Mouse (Mus musculus): ENCODE data around the gene Ets2. TPM values are rescaled to one million over a fixed set of nuclear protein-coding genes. Genes with fewer than 3 reads are reported as not detected.

The Ets2 gene
- polyA plus RNA-seq, 1 experiment from 2014 or later = 56.5 TPM

- WGBS = 55% methylated on average over 19 of the region's 19 CpGs
- ATAC-seq (replicated peaks; ENCODE audit: insufficient number of reproducible peaks, insufficient read depth, low FRiP score, low read depth) = no peak
Observed at GRCm38 (mm10) chr16:95668151-95668993, 33.5 kb upstream of the Ets2 start.

GRCm38 (mm10) chr16:95674452-95674921 is 27.4 kb upstream of the Ets2 start:
- WGBS = 50% methylated on average over 5 of the region's 5 CpGs
- no peak overlapping the region for H3K27ac ChIP-seq

More at GRCm38 (mm10) chr16:95668151-95668993, 33.5 kb upstream of the Ets2 start:
- no peaks in the 10 kb centered on the region for H3K9me3 ChIP-seq (replicated peaks)
- no peak overlapping the region for H3K27ac ChIP-seq
- H3K36me3 ChIP-seq = no peaks in the 10 kb centered on the region
- no peak overlapping the region for H3K9ac ChIP-seq
- H3K4me1 ChIP-seq (replicated peaks) = peaks cover 6% of the 10 kb centered on the region; the same call in 1 of the 2 replicates
- no peaks in the 10 kb centered on the region for H3K27me3 ChIP-seq
- H3K4me3 ChIP-seq = no peak overlapping the region
- no peak overlapping the region for H3K4me2 ChIP-seq

GRCm38 (mm10) chr16:95675212-95675611 is 26.7 kb upstream of the Ets2 start:
- ATAC-seq (replicated peaks; ENCODE audit: insufficient number of reproducible peaks, insufficient read depth, low FRiP score, low read depth) = no peak
- no peak overlapping the region for H3K9ac ChIP-seq
- H3K9me3 ChIP-seq (replicated peaks) = no peaks in the 10 kb centered on the region
- no peak overlapping the region for H3K4me2 ChIP-seq
- WGBS = 58% methylated on average over 11 of the region's 11 CpGs
- H3K27ac ChIP-seq = no peak overlapping the region
- H3K4me3 ChIP-seq = no peak overlapping the region
- peaks cover 10% of the 10 kb centered on the region for H3K4me1 ChIP-seq (replicated peaks)
- no peaks in the 10 kb centered on the region for H3K27me3 ChIP-seq
- H3K36me3 ChIP-seq = no peaks in the 10 kb centered on the region

More at GRCm38 (mm10) chr16:95674452-95674921, 27.4 kb upstream of the Ets2 start:
- H3K4me2 ChIP-seq = peak overlapping the region; percentile 41
- peaks cover 10% of the 10 kb centered on the region for H3K4me1 ChIP-seq (replicated peaks)
- no peak overlapping the region for H3K9ac ChIP-seq
- peak overlapping the region; percentile 15; the same call in 1 of the 2 replicates for H3K4me3 ChIP-seq
- ATAC-seq (replicated peaks; ENCODE audit: insufficient number of reproducible peaks, insufficient read depth, low FRiP score, low read depth) = no peak
- H3K27me3 ChIP-seq = no peaks in the 10 kb centered on the region
- no peaks in the 10 kb centered on the region for H3K36me3 ChIP-seq
- H3K9me3 ChIP-seq (replicated peaks) = no peaks in the 10 kb centered on the region

- H3K9me3 ChIP-seq (replicated peaks) = no peaks in the 10 kb centered on the region
- H3K4me3 ChIP-seq = no peak overlapping the region
- peaks cover 10% of the 10 kb centered on the region for H3K4me1 ChIP-seq (replicated peaks)
- no peaks in the 10 kb centered on the region for H3K27me3 ChIP-seq
- H3K27ac ChIP-seq = no peak overlapping the region
- no peak overlapping the region for H3K4me2 ChIP-seq
- no peak overlapping the region for H3K9ac ChIP-seq
- no peak for ATAC-seq (replicated peaks; ENCODE audit: insufficient number of reproducible peaks, insufficient read depth, low FRiP score, low read depth)
- WGBS = 89% methylated on average over 3 of the region's 3 CpGs
- no peaks in the 10 kb centered on the region for H3K36me3 ChIP-seq
Observed at GRCm38 (mm10) chr16:95676668-95677067, 25.2 kb upstream of the Ets2 start.

GRCm38 (mm10) chr16:95682431-95682892 is 19.4 kb upstream of the Ets2 start:
- no peaks in the 10 kb centered on the region for H3K4me1 ChIP-seq (replicated peaks)
- no peaks in the 10 kb centered on the region for H3K36me3 ChIP-seq
- WGBS = 80% methylated on average over 6 of the region's 6 CpGs
- H3K9ac ChIP-seq = no peak overlapping the region
- H3K4me2 ChIP-seq = no peak overlapping the region
- no peaks in the 10 kb centered on the region for H3K27me3 ChIP-seq
- no peaks in the 10 kb centered on the region for H3K9me3 ChIP-seq (replicated peaks)
- no peak overlapping the region for H3K27ac ChIP-seq
- ATAC-seq (replicated peaks; ENCODE audit: insufficient number of reproducible peaks, insufficient read depth, low FRiP score, low read depth) = no peak
- no peak overlapping the region for H3K4me3 ChIP-seq

GRCm38 (mm10) chr16:95685807-95686206 is 16.1 kb upstream of the Ets2 start:
- Histone ChIP-seq H3K4me1 (replicated peaks) (no peaks in the 10 kb centered on the region), H3K36me3 (no peaks in the 10 kb centered on the region), H3K27me3 (no peaks in the 10 kb centered on the region), H3K27ac (no peak overlapping the region), H3K9me3 (replicated peaks) (no peaks in the 10 kb centered on the region), H3K4me3 (no peak overlapping the region), H3K4me2 (no peak overlapping the region), H3K9ac (no peak overlapping the region)
- WGBS = 33% methylated on average over 2 of the region's 2 CpGs
- ATAC-seq (replicated peaks; ENCODE audit: insufficient number of reproducible peaks, insufficient read depth, low FRiP score, low read depth) = no peak

GRCm38 (mm10) chr16:95686246-95686645 is 15.6 kb upstream of the Ets2 start:
- Histone ChIP-seq H3K9me3 (replicated peaks) (no peaks in the 10 kb centered on the region), H3K4me2 (no peak overlapping the region), H3K9ac (no peak overlapping the region), H3K27me3 (no peaks in the 10 kb centered on the region), H3K4me1 (replicated peaks) (no peaks in the 10 kb centered on the region), H3K36me3 (no peaks in the 10 kb centered on the region), H3K4me3 (no peak overlapping the region), H3K27ac (no peak overlapping the region)
- 80% methylated on average over 6 of the region's 6 CpGs for WGBS
- no peak for ATAC-seq (replicated peaks; ENCODE audit: insufficient number of reproducible peaks, insufficient read depth, low FRiP score, low read depth)

- no peak for ATAC-seq (replicated peaks; ENCODE audit: insufficient number of reproducible peaks, insufficient read depth, low FRiP score, low read depth)
- Histone ChIP-seq H3K9ac (no peak overlapping the region), H3K9me3 (replicated peaks) (no peaks in the 10 kb centered on the region), H3K4me2 (no peak overlapping the region), H3K27me3 (no peaks in the 10 kb centered on the region), H3K4me1 (replicated peaks) (no peaks in the 10 kb centered on the region), H3K4me3 (no peak overlapping the region), H3K27ac (no peak overlapping the region), H3K36me3 (no peaks in the 10 kb centered on the region)
- WGBS = 85% methylated on average over 8 of the region's 8 CpGs
Observed at GRCm38 (mm10) chr16:95686901-95687300, 15.0 kb upstream of the Ets2 start.

GRCm38 (mm10) chr16:95688010-95688409 is 13.9 kb upstream of the Ets2 start:
- 67% methylated on average over 4 of the region's 4 CpGs for WGBS
- ATAC-seq (replicated peaks; ENCODE audit: insufficient number of reproducible peaks, insufficient read depth, low FRiP score, low read depth) = no peak
- Histone ChIP-seq H3K4me1 (replicated peaks) (no peaks in the 10 kb centered on the region), H3K27me3 (no peaks in the 10 kb centered on the region), H3K9me3 (replicated peaks) (no peaks in the 10 kb centered on the region), H3K36me3 (no peaks in the 10 kb centered on the region), H3K27ac (no peak overlapping the region), H3K9ac (no peak overlapping the region), H3K4me2 (no peak overlapping the region), H3K4me3 (no peak overlapping the region)

- H3K9me3 ChIP-seq (replicated peaks) = no peaks in the 10 kb centered on the region
- no peaks in the 10 kb centered on the region for H3K36me3 ChIP-seq
- H3K27me3 ChIP-seq = no peaks in the 10 kb centered on the region
- no peak for ATAC-seq (replicated peaks; ENCODE audit: insufficient number of reproducible peaks, insufficient read depth, low FRiP score, low read depth)
- H3K4me1 ChIP-seq (replicated peaks) = 0 out of 2 replicates have a peak, but pooled peaks cover 5% of the 10 kb centered on the region
- H3K4me3 ChIP-seq = no peak overlapping the region
- H3K9ac ChIP-seq = no peak overlapping the region
- WGBS = 33% methylated on average over 6 of the region's 6 CpGs
- no peak overlapping the region for H3K4me2 ChIP-seq
- no peak overlapping the region for H3K27ac ChIP-seq
Observed at GRCm38 (mm10) chr16:95696599-95696998, 5.3 kb upstream of the Ets2 start.

GRCm38 (mm10) chr16:95699721-95700120 is 2.2 kb upstream of the Ets2 start:
- 65% methylated on average over 3 of the region's 3 CpGs for WGBS
- no peak overlapping the region for H3K27ac ChIP-seq
- no peak for ATAC-seq (replicated peaks; ENCODE audit: insufficient number of reproducible peaks, insufficient read depth, low FRiP score, low read depth)

GRCm38 (mm10) chr16:95700224-95700623 is 1.7 kb upstream of the Ets2 start:
- Histone ChIP-seq H3K4me1 (replicated peaks) (peaks cover 20% of the 10 kb centered on the region), H3K36me3 (no peaks in the 10 kb centered on the region), H3K27ac (no peak overlapping the region), H3K9ac (no peak overlapping the region), H3K9me3 (replicated peaks) (no peaks in the 10 kb centered on the region), H3K4me2 (no peak overlapping the region), H3K27me3 (no peaks in the 10 kb centered on the region), H3K4me3 (no peak overlapping the region)
- ATAC-seq (replicated peaks; ENCODE audit: insufficient number of reproducible peaks, insufficient read depth, low FRiP score, low read depth) = no peak
- 84% methylated on average over 7 of the region's 7 CpGs for WGBS

More at GRCm38 (mm10) chr16:95699721-95700120, 2.2 kb upstream of the Ets2 start:
- Histone ChIP-seq H3K4me2 (no peak overlapping the region), H3K9ac (no peak overlapping the region), H3K36me3 (no peaks in the 10 kb centered on the region), H3K9me3 (replicated peaks) (no peaks in the 10 kb centered on the region), H3K4me3 (no peak overlapping the region), H3K27me3 (no peaks in the 10 kb centered on the region), H3K4me1 (replicated peaks) (peaks cover 15% of the 10 kb centered on the region)

All from heart, embryonic 15.5 days (tissue).